7 mouse cellular contexts compared by ENCODE assay signal in genomic region chr14:22577411-22578037, GRCm38 (mm10).
DNase-seq lines count a peak whose midpoint lies in the region; ATAC-seq and TF ChIP-seq lines count a peak whose summit lies in the region.

No protein-coding gene starts in this region.

- no peaks in the 10 kb centered on the region for H3K27me3 ChIP-seq in lung, embryonic 16.5 days (ENCODE audit: control insufficient read depth, insufficient read depth, low read depth, low read length)
- peaks cover 21% of the 10 kb centered on the region for H3K27me3 ChIP-seq in forebrain, postnatal 0 days (ENCODE audit: insufficient read depth, low read length)
- H3K27me3 ChIP-seq in limb, embryonic 10.5 days (ENCODE audit: low read depth, poor library complexity, severe bottlenecking) = peaks cover 53% of the 10 kb centered on the region

- H3K4me3 ChIP-seq in lung, embryonic 16.5 days (ENCODE audit: low read length) = no peak overlapping the region
- H3K4me3 ChIP-seq in forebrain, postnatal 0 days (ENCODE audit: low read depth, low read length) = no peak overlapping the region
- H3K4me3 ChIP-seq in limb, embryonic 10.5 days = 0 out of 2 replicates have a peak overlapping the region, but pooled peaks have one; percentile 20

- no peak overlapping the region for H3K9ac ChIP-seq in lung, embryonic 16.5 days (ENCODE audit: low read length)
- H3K9ac ChIP-seq in forebrain, postnatal 0 days = peak overlapping the region; percentile 15; the same call in 1 of the 2 replicates

- H3K9me3 ChIP-seq in lung, embryonic 16.5 days (ENCODE audit: control insufficient read depth, low read length) = no peaks in the 10 kb centered on the region
- no peaks in the 10 kb centered on the region for H3K9me3 ChIP-seq in forebrain, postnatal 0 days (ENCODE audit: low read length)
- no peaks in the 10 kb centered on the region for H3K9me3 ChIP-seq in limb, embryonic 10.5 days (replicated peaks)

- no peak for DNase-seq in lung, postnatal 36 days
- no peak for DNase-seq in forebrain, postnatal 0 days
- DNase-seq in limb, embryonic 10.5 days (ENCODE audit: low spot score) = peak; percentile 66
- DNase-seq in right cerebral cortex, postnatal 10 days (ENCODE audit: low spot score in 2 of 2) = no peak
- no peak for DNase-seq in spleen, postnatal 4 days (ENCODE audit: low spot score in 2 of 2)
- no peak for DNase-seq in lung, postnatal 14 days

- no peak for TF ChIP-seq CTCF in forebrain, postnatal 0 days (IDR thresholded peaks at IDR 0.05; ENCODE audit: low read depth)

- H3K4me1 ChIP-seq in lung, embryonic 16.5 days (replicated peaks; ENCODE audit: control insufficient read depth, insufficient read depth, low read length) = peaks cover 10% of the 10 kb centered on the region
- H3K4me1 ChIP-seq in forebrain, postnatal 0 days (ENCODE audit: insufficient read depth) = no peaks in the 10 kb centered on the region; the same call in 1 of the 2 replicates
- H3K4me1 ChIP-seq in limb, embryonic 10.5 days = peaks cover 64% of the 10 kb centered on the region

- no peak for ATAC-seq in lung, embryonic 16.5 days (ENCODE audit: low read depth)
- ATAC-seq in forebrain, postnatal 0 days = peak; percentile 34; the same call in 1 of the 2 replicates

- no peaks in the 10 kb centered on the region for H3K36me3 ChIP-seq in lung, embryonic 16.5 days (ENCODE audit: control insufficient read depth, insufficient read depth, low read length)
- no peaks in the 10 kb centered on the region for H3K36me3 ChIP-seq in forebrain, postnatal 0 days (ENCODE audit: insufficient read depth)
- no peaks in the 10 kb centered on the region for H3K36me3 ChIP-seq in limb, embryonic 10.5 days

- peak overlapping the region; percentile 41 for H3K4me2 ChIP-seq in lung, embryonic 16.5 days (ENCODE audit: low read depth, low read length)
- peak overlapping the region; percentile 30; the same call in 1 of the 2 replicates for H3K4me2 ChIP-seq in forebrain, postnatal 0 days (ENCODE audit: low read depth)

- WGBS in lung, embryonic 16.5 days = 29% methylated on average over 13 of the region's 13 CpGs
- 20% methylated on average over 13 of the region's 13 CpGs for WGBS in forebrain, postnatal 0 days
- 14% methylated on average over 13 of the region's 13 CpGs for WGBS in limb, embryonic 10.5 days

- H3K27ac ChIP-seq in lung, embryonic 16.5 days (ENCODE audit: low read length) = no peak overlapping the region
- no peak overlapping the region for H3K27ac ChIP-seq in forebrain, postnatal 0 days (ENCODE audit: low read depth, low read length)
- H3K27ac ChIP-seq in limb, embryonic 10.5 days = peak overlapping the region; percentile 72
